Mouse (Mus musculus) spleen, adult 18-20 months (tissue): ENCODE measurements around the gene Heatr5a.

Experiments
- DNase-seq, 2 experiments: peaks; one replicate each; pipeline ENCODE4 v3.0.0; 2022; ENCODE audit warnings: mixed read lengths in 2 of 2

Gene Heatr5a

GRCm38 (mm10) chr12:51970352-51971069 lies 610 bp downstream of the Heatr5a start:
- DNase-seq = no peak

GRCm38 (mm10) chr12:51969876-51970275 lies 1.2 kb downstream of the Heatr5a start:
- no peak for DNase-seq

DNA sequence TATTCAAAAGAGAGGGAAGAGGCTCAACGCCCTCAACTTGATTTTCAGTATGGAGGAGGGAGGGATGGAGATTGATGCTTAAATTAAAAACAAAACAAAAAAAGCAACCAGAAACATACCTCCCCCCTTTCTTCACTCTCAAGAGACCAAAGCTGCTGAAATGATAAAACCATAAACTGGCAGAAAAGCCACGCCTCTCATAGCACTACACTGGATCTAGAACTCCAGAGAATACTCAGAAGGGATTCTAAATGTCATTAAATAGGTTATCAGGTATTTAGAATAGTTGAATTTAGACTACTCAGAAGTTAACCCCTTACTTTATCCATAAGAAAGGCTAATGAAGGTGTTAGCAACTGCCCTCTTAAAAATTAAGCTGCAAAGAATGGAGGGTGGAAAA lies 2.0 kb downstream of the Heatr5a start:
- no peak for DNase-seq

- no peak for DNase-seq
Measured at GRCm38 (mm10) chr12:51967915-51968595, 3.1 kb downstream of the Heatr5a start.

DNA sequence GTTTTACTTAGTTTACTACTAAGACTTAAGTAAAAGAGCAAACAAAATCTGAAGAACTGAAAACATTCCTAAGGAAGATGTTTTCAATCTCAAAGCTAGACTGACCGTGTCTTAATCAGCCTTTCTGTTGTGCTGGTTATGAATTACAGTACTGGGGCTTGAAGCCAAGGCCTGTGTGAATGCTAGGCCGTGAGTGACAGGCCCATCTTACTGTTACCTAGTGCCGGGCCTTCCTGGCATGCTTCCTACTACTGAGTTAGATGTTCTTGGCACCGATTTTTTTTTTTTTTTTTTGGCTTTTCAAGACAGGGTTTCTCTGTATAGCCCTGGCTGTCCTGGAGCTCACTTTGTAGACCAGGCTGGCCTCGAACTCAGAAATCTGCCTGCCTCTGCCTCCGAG lies 13.5 kb downstream of the Heatr5a start:
- DNase-seq = no peak

- no peak for DNase-seq
Measured at GRCm38 (mm10) chr12:51952309-51952708, 18.8 kb downstream of the Heatr5a start.

GRCm38 (mm10) chr12:51947498-51947945 lies 23.6 kb downstream of the Heatr5a start:
- DNase-seq = no peak

GRCm38 (mm10) chr12:51945331-51945730 lies 25.8 kb downstream of the Heatr5a start:
- DNase-seq = no peak

GRCm38 (mm10) chr12:51939848-51940247 lies 31.3 kb downstream of the Heatr5a start:
- DNase-seq = no peak

DNA sequence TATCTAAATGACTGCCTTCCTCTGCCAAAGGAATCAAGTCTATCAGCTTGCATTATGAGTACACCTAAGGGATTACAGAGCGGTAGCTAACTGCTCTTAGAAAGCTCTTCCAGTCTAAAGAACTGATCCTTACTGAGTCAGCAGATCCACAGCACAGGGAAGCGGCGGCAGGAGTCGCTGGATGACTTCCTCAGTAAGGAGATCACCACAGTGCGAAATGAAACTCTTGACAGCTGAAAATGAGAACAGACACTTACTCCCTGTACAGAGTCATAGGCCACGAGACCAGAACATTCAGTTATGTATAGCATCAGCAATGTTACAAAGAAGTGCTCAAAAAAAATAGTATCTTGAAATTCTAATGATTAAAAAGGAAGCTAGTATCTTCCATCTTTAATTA lies 33.2 kb downstream of the Heatr5a start:
- no peak for DNase-seq

DNA sequence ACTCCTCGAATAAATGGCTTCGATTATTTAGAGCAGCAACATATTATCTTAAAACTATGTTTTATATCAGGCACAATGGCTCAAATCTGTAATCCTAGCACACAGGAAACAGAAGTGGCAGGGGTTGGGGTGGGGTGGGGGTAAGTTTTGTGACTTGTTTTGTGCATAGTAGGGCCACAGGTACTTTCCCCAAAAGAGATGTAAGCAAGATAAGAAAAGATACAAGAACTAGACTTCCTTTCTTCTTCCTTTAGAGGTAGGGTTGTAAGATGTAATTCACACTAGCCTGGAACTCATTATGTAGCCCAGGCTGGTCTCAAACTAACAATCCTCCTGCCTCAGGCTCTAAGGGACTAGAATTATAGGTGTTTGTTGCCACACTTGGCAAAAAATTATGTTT lies 41.5 kb downstream of the Heatr5a start:
- no peak for DNase-seq

- DNase-seq = no peak
Measured at GRCm38 (mm10) chr12:51917191-51917590, 53.9 kb downstream of the Heatr5a start.

- no peak for DNase-seq
Measured at GRCm38 (mm10) chr12:51914903-51915670, 56.0 kb downstream of the Heatr5a start.

DNA sequence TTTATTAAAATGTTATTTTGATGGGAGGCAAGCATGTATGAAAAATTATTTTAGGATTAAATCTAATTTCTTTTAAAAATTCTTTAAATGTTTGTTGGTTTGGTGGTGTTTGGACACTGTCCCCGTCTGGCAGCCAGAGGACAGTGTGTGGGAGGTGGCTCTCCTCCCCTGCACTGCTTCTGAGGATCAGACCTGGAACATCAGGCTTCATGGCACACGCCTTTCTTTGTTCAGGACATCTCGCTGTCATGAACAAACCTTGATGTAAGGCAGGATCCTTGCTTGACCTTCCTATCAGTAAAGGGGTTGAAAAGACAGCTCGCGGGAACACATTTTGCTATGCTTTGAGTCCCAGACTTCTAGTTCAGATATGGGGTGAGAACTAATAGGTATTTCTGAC lies 61.9 kb downstream of the Heatr5a start:
- DNase-seq = no peak

- DNase-seq = no peak
Measured at GRCm38 (mm10) chr12:51907543-51907942, 63.6 kb downstream of the Heatr5a start.

- DNase-seq = no peak
Measured at GRCm38 (mm10) chr12:51900551-51900950, 70.6 kb downstream of the Heatr5a start.

DNA sequence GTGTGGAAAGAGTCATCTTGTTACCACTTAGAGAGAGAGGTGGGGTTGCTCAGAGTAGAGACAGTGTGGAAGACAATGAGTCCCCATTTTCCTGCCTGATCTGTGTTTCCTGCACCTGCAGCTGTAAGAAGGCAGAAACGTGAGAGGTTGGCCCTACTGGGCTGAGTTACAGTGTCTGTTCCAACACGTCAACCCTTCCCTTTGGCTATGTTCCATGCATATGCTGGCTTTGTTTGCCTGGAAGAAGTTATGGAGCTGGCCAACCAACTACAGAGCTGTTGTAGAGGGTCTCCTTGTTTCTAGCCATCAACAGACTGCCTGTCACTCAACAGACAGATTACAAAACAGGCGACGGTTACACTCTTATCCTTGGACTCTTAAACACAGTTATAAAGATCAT lies 74.2 kb downstream of the Heatr5a start:
- no peak for DNase-seq

GRCm38 (mm10) chr12:51888609-51889008 lies 82.5 kb downstream of the Heatr5a start:
- DNase-seq = no peak

- peak; percentile 52 to 57 for DNase-seq
Measured at GRCm38 (mm10) chr12:51887301-51888290, 83.5 kb downstream of the Heatr5a start.

- DNase-seq = peak; percentile 25
Measured at GRCm38 (mm10) chr12:51886369-51886768, 84.8 kb downstream of the Heatr5a start.

- DNase-seq = no peak
Measured at GRCm38 (mm10) chr12:51884801-51885200, 86.3 kb downstream of the Heatr5a start.

GRCm38 (mm10) chr12:51883297-51883805 lies 87.8 kb downstream of the Heatr5a start:
- no peak for DNase-seq
